Comparison of ENCODE assay signal across 10 mouse cellular contexts in genomic region chr19:44111706-44112105, GRCm38 (mm10). TPM values are rescaled to one million over a fixed set of nuclear protein-coding genes. Genes with fewer than 3 reads are reported as not detected.
A peak's percentile ranks its signal among the peaks of the same experiment; 100 is the strongest.
DNase-seq lines count a peak whose midpoint lies in the region; ATAC-seq and TF ChIP-seq lines count a peak whose summit lies in the region.
"Had no signal": no experiment of that assay in that cellular context is flagged by ENCODE, and none has a peak within 500 bp of the region (broad histone marks: within the 10 kb centered on the region; RNA-seq: fewer than 3 reads in every experiment).

No protein-coding gene starts in this region.

- DNase-seq in frontal cortex, postnatal 10 days (ENCODE audit: low spot score in 2 of 2): no peak
- DNase-seq in liver, postnatal 0 days: peak; percentile 26
- DNase-seq in liver, embryonic 11.5 days (ENCODE audit: low spot score): no peak
- DNase-seq in ZHBTc4 (ENCODE audit: low read depth, low spot score): peak; percentile 71
- DNase-seq in neural tube, embryonic 11.5 days (ENCODE audit: low spot score): peak; percentile 40

- H3K27ac ChIP-seq in liver, postnatal 0 days (ENCODE audit: low read depth): no peak overlapping the region
- H3K27ac ChIP-seq in liver, embryonic 11.5 days (ENCODE audit: low read depth, low read length): no peak overlapping the region
- no peak overlapping the region for H3K27ac ChIP-seq in neural tube, embryonic 11.5 days (ENCODE audit: low read depth, low read length)
- H3K27ac ChIP-seq in forebrain, embryonic 12.5 days: no peak overlapping the region
- H3K27ac ChIP-seq: embryonic facial prominence, embryonic 12.5 days had no signal

- ATAC-seq in frontal cortex, adult (ENCODE audit: low TSS enrichment): peak; percentile 29; the same call in 1 of the 2 replicates
- no peak for ATAC-seq in liver, postnatal 0 days
- no peak for ATAC-seq in liver, embryonic 11.5 days (replicated peaks; ENCODE audit: low FRiP score)
- ATAC-seq in neural tube, embryonic 11.5 days (ENCODE audit: insufficient read depth, low FRiP score, low TSS enrichment): 0 out of 2 replicates have a peak, but pooled peaks have one; percentile 39
- ATAC-seq in granulocyte monocyte progenitor cell, adult 5-6 weeks (replicated peaks; ENCODE audit: poor library complexity, severe bottlenecking): no peak
- no peak for ATAC-seq in forebrain, embryonic 12.5 days (ENCODE audit: low FRiP score)

- peaks cover 38% of the 10 kb centered on the region for H3K36me3 ChIP-seq in liver, postnatal 0 days (replicated peaks; ENCODE audit: insufficient read depth, low read length)
- peaks cover 28% of the 10 kb centered on the region for H3K36me3 ChIP-seq in liver, embryonic 11.5 days (ENCODE audit: control insufficient read depth, insufficient read depth, low read length)
- peaks cover 11% of the 10 kb centered on the region for H3K36me3 ChIP-seq in neural tube, embryonic 11.5 days (ENCODE audit: control insufficient read depth, insufficient read depth, low read length)
- H3K36me3 ChIP-seq in forebrain, embryonic 12.5 days (replicated peaks): peaks cover 60% of the 10 kb centered on the region

- H3K4me2 ChIP-seq in liver, postnatal 0 days (ENCODE audit: low read depth, low read length): no peak overlapping the region
- H3K4me2 ChIP-seq in liver, embryonic 11.5 days: no peak overlapping the region
- no peak overlapping the region for H3K4me2 ChIP-seq in neural tube, embryonic 11.5 days (ENCODE audit: low read depth)
- no peak overlapping the region for H3K4me2 ChIP-seq in forebrain, embryonic 12.5 days
- H3K4me2 ChIP-seq: embryonic facial prominence, embryonic 12.5 days; heart, embryonic 11.5 days had no signal

- peak; percentile 55 for TF ChIP-seq CTCF in liver, postnatal 0 days (IDR thresholded peaks at IDR 0.05; ENCODE audit: low read depth)

- H3K27me3 ChIP-seq in liver, postnatal 0 days (ENCODE audit: insufficient read depth, low read length): no peaks in the 10 kb centered on the region
- H3K27me3 ChIP-seq in liver, embryonic 11.5 days (replicated peaks; ENCODE audit: control insufficient read depth, insufficient read depth, low read length): no peaks in the 10 kb centered on the region
- no peaks in the 10 kb centered on the region for H3K27me3 ChIP-seq in neural tube, embryonic 11.5 days (ENCODE audit: control insufficient read depth, insufficient read depth, low read length)
- no peaks in the 10 kb centered on the region for H3K27me3 ChIP-seq in forebrain, embryonic 12.5 days
- H3K27me3 ChIP-seq: embryonic facial prominence, embryonic 12.5 days had no signal

- no peak overlapping the region for H3K4me3 ChIP-seq in liver, postnatal 0 days (ENCODE audit: low read depth, low read length)
- H3K4me3 ChIP-seq in liver, embryonic 11.5 days (ENCODE audit: low read depth, low read length): no peak overlapping the region
- H3K4me3 ChIP-seq in neural tube, embryonic 11.5 days (ENCODE audit: low read depth, low read length): no peak overlapping the region
- no peak overlapping the region for H3K4me3 ChIP-seq in forebrain, embryonic 12.5 days (replicated peaks)
- H3K4me3 ChIP-seq: embryonic facial prominence, embryonic 12.5 days had no signal

- H3K4me1 ChIP-seq in liver, postnatal 0 days (ENCODE audit: insufficient read depth): peaks cover 7% of the 10 kb centered on the region
- H3K4me1 ChIP-seq in liver, embryonic 11.5 days (replicated peaks; ENCODE audit: control insufficient read depth, insufficient read depth, low read length): peaks cover 2% of the 10 kb centered on the region; the same call in 1 of the 2 replicates
- H3K4me1 ChIP-seq in neural tube, embryonic 11.5 days (ENCODE audit: control insufficient read depth, insufficient read depth, low read length): no peaks in the 10 kb centered on the region
- peaks cover 9% of the 10 kb centered on the region for H3K4me1 ChIP-seq in forebrain, embryonic 12.5 days

- no peaks in the 10 kb centered on the region for H3K9me3 ChIP-seq in liver, postnatal 0 days (ENCODE audit: low read length)
- no peaks in the 10 kb centered on the region for H3K9me3 ChIP-seq in liver, embryonic 11.5 days (ENCODE audit: control insufficient read depth, low read length)
- no peaks in the 10 kb centered on the region for H3K9me3 ChIP-seq in neural tube, embryonic 11.5 days (ENCODE audit: control insufficient read depth, low read length)
- H3K9me3 ChIP-seq in forebrain, embryonic 12.5 days: no peaks in the 10 kb centered on the region
- H3K9me3 ChIP-seq: embryonic facial prominence, embryonic 12.5 days had no signal

- H3K9ac ChIP-seq in liver, postnatal 0 days (replicated peaks): no peak overlapping the region
- no peak overlapping the region for H3K9ac ChIP-seq in liver, embryonic 11.5 days (ENCODE audit: low read depth, low read length)
- H3K9ac ChIP-seq in neural tube, embryonic 11.5 days (ENCODE audit: low read length): no peak overlapping the region
- H3K9ac ChIP-seq in forebrain, embryonic 12.5 days: no peak overlapping the region
- H3K9ac ChIP-seq: embryonic facial prominence, embryonic 12.5 days had no signal

- TF ChIP-seq EP300 in liver, postnatal 0 days (IDR thresholded peaks at IDR 0.05; ENCODE audit: low read depth): no peak

- WGBS in liver, postnatal 0 days (ENCODE audit: insufficient replicate concordance): 64% methylated on average over 7 of the region's 7 CpGs
- WGBS in liver, embryonic 11.5 days: 70% methylated on average over 7 of the region's 7 CpGs
- 65% methylated on average over 7 of the region's 7 CpGs for WGBS in neural tube, embryonic 11.5 days
- 56% methylated on average over 7 of the region's 7 CpGs for WGBS in forebrain, embryonic 12.5 days

RNA-seq across cellular contexts. Expression of gene Chuk, which starts 4.4 kb away (rescaled TPM):
- 27.7 and 29.6 TPM in 2 replicates for polyA plus RNA-seq in liver, postnatal 0 days (2015; fragmentation: Nextera tagmentation; extraction: Ambion mirVana)
- 42.2 and 44.4 TPM in 2 replicates for polyA plus RNA-seq in liver, embryonic 11.5 days (2014; fragmentation: Nextera tagmentation; extraction: Ambion mirVana)
- 48.0 and 50.4 TPM in 2 replicates for polyA plus RNA-seq in neural tube, embryonic 11.5 days (2014; fragmentation: Nextera tagmentation; extraction: Ambion mirVana)
- 45.7 and 60.9 TPM in 2 replicates for total RNA-seq in granulocyte monocyte progenitor cell, adult 5-6 weeks (2014; fragmentation: Nextera tagmentation)
- 69.8 and 71.6 TPM in 2 replicates for total RNA-seq in granulocyte monocyte progenitor cell, adult 5-6 weeks (2017)
- 65.1 and 70.9 TPM in 2 replicates for polyA plus RNA-seq in forebrain, embryonic 12.5 days (2016; fragmentation: Nextera tagmentation; extraction: Ambion mirVana)

RNA-seq across cellular contexts. Expression of gene Cwf19l1, which starts 24.0 kb away (rescaled TPM):
- 12.3 and 12.6 TPM in 2 replicates for polyA plus RNA-seq in liver, postnatal 0 days (2015; fragmentation: Nextera tagmentation; extraction: Ambion mirVana)
- 39.7 and 42.3 TPM in 2 replicates for polyA plus RNA-seq in liver, embryonic 11.5 days (2014; fragmentation: Nextera tagmentation; extraction: Ambion mirVana)
- 36.5 and 38.6 TPM in 2 replicates for polyA plus RNA-seq in neural tube, embryonic 11.5 days (2014; fragmentation: Nextera tagmentation; extraction: Ambion mirVana)
- 27.7 and 44.9 TPM in 2 replicates for total RNA-seq in granulocyte monocyte progenitor cell, adult 5-6 weeks (2014; fragmentation: Nextera tagmentation)
- total RNA-seq in granulocyte monocyte progenitor cell, adult 5-6 weeks (2017): 19.3 and 26.3 TPM in 2 replicates
- 47.5 and 49.0 TPM in 2 replicates for polyA plus RNA-seq in forebrain, embryonic 12.5 days (2016; fragmentation: Nextera tagmentation; extraction: Ambion mirVana)

RNA-seq across cellular contexts. Expression of gene Bloc1s2, which starts 34.5 kb away (rescaled TPM):
- 31.6 and 33.2 TPM in 2 replicates for polyA plus RNA-seq in liver, postnatal 0 days (2015; fragmentation: Nextera tagmentation; extraction: Ambion mirVana)
- 83.3 and 93.0 TPM in 2 replicates for polyA plus RNA-seq in liver, embryonic 11.5 days (2014; fragmentation: Nextera tagmentation; extraction: Ambion mirVana)
- 115 and 118 TPM in 2 replicates for polyA plus RNA-seq in neural tube, embryonic 11.5 days (2014; fragmentation: Nextera tagmentation; extraction: Ambion mirVana)
- total RNA-seq in granulocyte monocyte progenitor cell, adult 5-6 weeks (2014; fragmentation: Nextera tagmentation): 143 and 186 TPM in 2 replicates
- total RNA-seq in granulocyte monocyte progenitor cell, adult 5-6 weeks (2017): 70.7 and 91.4 TPM in 2 replicates
- 123 TPM in 2 replicates for polyA plus RNA-seq in forebrain, embryonic 12.5 days (2016; fragmentation: Nextera tagmentation; extraction: Ambion mirVana)

RNA-seq across cellular contexts. Expression of gene Erlin1, which starts 42.1 kb away (rescaled TPM):
- polyA plus RNA-seq in liver, postnatal 0 days (2015; fragmentation: Nextera tagmentation; extraction: Ambion mirVana): 13.8 and 14.1 TPM in 2 replicates
- polyA plus RNA-seq in liver, embryonic 11.5 days (2014; fragmentation: Nextera tagmentation; extraction: Ambion mirVana): 22.4 and 24.2 TPM in 2 replicates
- 18.7 and 19.1 TPM in 2 replicates for polyA plus RNA-seq in neural tube, embryonic 11.5 days (2014; fragmentation: Nextera tagmentation; extraction: Ambion mirVana)
- 73.4 and 78.4 TPM in 2 replicates for total RNA-seq in granulocyte monocyte progenitor cell, adult 5-6 weeks (2014; fragmentation: Nextera tagmentation)
- 51.1 and 56.5 TPM in 2 replicates for total RNA-seq in granulocyte monocyte progenitor cell, adult 5-6 weeks (2017)
- 21.0 and 22.4 TPM in 2 replicates for polyA plus RNA-seq in forebrain, embryonic 12.5 days (2016; fragmentation: Nextera tagmentation; extraction: Ambion mirVana)

Comparison
In these comparisons a context has a peak if more than half of its experiments do, and no peak if none do; other contexts are left out.
1. DNase-seq: peak in liver, postnatal 0 days (single experiment), ZHBTc4 (single experiment) and neural tube, embryonic 11.5 days (single experiment); none in frontal cortex, postnatal 10 days (0 of 2) and liver, embryonic 11.5 days (single experiment).
2. ATAC-seq: peak in frontal cortex, adult (single experiment) and neural tube, embryonic 11.5 days (single experiment); none in liver, postnatal 0 days (single experiment), liver, embryonic 11.5 days (single experiment), granulocyte monocyte progenitor cell, adult 5-6 weeks (single experiment) and forebrain, embryonic 12.5 days (single experiment).